Mouse (Mus musculus) gastrocnemius, postnatal 4 days (tissue): Measurements from ENCODE around the gene Bean1. TPM values are rescaled to one million over a fixed set of nuclear protein-coding genes. Genes with fewer than 3 reads are reported as not detected.

Source experiments
- DNase-seq, 2 experiments: peaks; one replicate each; pipeline ENCODE4 v3.0.0; 2021 to 2022; ENCODE audit warnings: low spot score in 2 of 2, mixed read lengths in 2 of 2
- total RNA-seq, 2 experiments: library from RNA; stranded (reverse); gene quantifications; 2 replicates each; pipeline ENCODE4 v1.2.3; 2021

Gene Bean1
- total RNA-seq, 2 experiments from 2014 or later: 1.7 to 2.5 TPM

DNA sequence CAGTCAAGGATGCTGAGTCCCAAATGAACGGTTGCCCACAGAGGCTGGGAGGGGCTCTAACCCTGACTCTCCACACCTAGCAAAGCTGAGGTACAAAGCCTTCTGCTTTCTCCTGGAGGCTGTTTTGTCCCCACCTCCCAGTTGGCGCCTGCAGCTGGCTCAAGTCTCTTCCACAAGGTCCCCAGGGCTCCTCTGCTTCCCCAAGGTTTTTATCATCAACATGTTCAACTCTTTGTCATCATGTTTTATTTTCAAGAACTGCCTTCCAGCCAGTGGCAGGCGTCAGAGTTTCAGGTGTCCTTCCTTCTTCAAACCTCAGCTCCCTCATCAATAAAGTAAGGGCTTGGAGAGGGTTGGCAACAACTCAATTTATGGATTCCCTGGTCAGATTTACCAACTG is 781 bp upstream of the Bean1 start:
- DNase-seq: no peak

DNA sequence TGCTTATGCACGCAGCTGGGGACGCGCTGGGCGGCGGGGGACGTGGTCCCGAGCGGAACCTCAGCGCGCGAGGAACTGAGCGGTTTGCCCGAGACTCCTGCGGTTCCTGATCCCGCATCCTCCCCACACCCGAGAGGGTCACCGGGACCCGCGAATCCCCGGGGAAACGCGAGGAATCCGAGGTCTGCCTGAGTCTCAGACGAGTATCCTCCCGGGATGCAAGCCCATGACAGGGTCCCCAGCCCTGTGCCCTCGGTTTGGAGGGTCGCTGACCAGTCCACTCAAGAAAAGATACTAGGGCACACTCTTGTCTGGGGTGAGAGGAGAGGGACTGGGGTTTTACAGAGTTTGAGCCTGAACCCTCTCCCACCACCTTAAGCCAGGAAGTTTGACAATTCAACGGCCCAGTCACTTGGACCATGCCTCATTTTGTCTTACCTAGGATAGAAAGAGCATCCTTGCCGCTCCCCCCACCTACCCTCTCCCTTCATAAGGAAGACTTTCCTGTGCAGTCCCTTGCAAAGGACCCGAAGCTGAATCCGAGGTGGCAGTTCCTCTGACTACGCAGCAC is 893 bp downstream of the Bean1 start:
- DNase-seq: no peak

DNA sequence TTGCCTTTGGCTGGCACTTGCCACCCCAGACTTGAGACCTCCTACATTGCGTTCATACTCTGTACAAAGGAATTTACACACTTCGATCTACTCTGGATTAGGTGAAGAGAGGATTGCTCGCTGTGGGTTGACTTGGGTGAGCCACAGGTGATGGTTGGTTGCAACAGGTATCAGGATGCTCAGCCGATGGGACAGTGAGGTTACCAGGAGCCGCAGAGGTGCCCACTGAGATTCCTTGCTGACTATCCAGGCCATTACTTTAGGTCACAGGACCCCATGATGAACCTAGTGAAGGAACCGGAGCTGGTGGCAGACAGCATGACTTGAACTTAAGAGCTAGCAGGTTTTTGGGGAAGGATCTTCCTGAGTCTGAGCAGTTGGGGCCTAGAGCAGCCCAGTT is 2.2 kb downstream of the Bean1 start:
- DNase-seq: no peak

DNA sequence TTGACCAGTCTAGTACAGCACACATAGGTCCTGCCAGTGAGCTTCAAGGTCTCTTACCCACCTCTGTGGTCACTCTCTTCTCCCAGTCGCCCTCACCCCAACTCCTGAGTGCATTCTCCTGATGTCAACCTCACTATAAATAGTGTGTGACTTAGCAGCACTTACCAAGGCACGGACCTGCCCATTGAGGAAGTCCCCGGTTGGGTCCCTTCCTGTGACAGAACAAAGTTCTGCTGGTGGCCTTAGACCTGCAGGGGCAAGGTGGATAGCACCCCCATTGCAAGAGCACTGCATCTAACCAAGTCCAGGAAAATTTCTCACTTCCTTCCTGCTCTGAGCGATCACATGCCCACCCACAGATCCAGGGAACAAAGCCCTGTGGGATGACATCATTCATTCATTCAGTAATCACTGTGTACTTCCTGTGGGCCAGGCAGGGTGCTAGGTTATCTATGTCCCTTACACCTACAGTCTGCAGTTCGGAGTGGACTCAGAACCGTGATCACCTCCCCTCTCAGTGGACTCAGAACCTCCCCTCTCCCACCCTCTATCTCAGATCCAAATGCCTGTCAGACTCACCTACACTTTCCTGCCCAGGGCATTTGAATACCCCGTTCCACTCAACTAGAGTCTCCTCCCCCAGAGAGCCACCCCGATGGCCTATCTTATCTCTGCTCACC is 5.7 kb downstream of the Bean1 start:
- DNase-seq: no peak

DNA sequence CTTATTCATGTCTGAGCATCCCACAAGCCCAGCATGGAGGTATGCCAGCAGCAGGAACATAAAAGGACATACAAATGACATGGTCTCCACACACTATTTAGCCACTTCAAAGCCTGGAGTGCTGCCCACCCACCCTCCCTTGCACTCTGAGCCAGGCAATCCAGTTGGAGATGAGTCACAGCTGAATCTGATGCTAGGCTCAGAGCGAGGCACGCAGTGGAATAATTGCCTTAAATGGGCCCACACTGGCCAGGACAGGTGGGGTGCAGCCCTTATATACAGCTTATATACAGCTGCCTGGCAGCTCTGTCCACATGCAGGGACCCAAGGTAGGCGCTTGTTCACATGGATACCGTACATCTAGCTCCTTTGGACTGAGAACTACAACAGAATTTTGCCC is 6.8 kb downstream of the Bean1 start:
- no peak for DNase-seq

DNA sequence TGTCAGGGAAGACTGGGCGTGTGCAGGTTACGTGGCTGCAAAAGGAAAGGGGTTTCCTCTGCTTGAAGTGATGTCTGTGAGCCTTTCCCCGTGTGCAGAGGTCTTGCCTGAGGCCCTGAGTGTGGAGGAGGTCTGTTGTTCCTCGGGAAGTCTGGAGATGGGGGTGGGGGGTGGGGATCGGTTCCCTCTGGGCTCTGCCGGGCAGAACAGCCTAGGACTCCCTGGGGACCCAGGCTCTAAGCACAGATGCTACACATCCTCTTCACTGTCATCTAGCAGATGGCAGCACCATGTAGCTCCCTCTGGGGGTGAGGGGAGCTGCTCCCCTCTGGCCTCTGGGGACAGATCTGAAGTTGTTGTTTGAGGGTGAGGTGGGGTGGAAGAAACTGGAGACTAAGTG is 14.7 kb downstream of the Bean1 start:
- no peak for DNase-seq

DNA sequence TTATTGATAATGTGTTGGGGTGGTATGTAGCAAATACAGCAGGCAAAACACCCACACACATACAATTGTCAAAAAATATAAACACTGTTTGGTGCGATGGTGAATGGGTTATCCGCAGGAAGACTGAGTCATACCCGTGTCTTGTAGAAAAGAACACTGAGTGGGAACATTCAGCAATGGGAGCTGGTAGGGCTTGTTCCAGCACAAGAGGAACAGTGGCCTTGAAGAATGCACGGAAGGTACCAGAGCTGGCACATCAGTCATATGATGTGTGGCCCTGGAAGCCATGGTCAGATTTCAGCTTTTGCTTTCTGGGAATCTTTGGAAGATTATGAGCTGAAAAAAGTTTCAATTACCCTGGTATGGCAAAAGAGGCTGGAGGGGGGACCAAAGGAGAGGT is 16.6 kb downstream of the Bean1 start:
- DNase-seq: no peak

DNA sequence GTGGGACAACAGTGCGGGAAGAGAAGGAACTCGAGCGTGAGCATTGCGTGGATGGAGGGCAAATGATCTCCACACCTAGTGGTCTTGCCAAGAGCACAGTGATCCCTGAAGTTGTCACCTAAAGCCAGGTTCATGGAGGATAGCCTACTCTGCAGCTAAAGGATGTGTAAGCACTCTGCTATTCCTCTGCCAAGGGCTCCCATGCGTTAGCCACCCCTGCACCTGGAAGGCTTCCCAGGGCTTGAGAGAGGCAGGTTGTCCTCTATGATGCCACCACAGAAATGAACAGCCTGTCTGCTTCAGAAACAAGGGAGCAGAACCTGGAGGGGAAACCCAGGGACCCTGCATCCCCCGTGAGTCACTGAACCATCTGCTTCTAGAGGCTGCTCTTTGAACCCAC is 17.4 kb downstream of the Bean1 start:
- DNase-seq: no peak

DNA sequence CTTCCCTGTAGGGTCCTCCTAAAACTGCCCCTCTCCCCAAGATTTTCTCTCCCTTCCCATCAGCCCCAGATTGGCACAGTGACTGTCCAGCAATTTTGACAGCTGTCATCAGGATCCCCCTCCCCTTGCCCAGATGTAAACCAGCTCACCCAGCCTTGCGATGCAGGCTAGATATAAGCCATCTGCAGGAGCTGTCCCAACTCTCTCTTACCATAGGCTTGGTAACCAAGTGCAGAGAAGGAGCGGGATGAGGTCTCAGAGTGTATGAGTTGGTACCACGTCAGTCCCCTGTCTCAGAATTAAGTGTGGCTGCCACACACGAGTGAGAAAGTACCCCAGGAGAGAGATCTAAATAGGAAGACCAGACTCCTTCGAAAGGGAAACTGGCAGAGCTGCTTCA is 18.2 kb downstream of the Bean1 start:
- DNase-seq: no peak

DNA sequence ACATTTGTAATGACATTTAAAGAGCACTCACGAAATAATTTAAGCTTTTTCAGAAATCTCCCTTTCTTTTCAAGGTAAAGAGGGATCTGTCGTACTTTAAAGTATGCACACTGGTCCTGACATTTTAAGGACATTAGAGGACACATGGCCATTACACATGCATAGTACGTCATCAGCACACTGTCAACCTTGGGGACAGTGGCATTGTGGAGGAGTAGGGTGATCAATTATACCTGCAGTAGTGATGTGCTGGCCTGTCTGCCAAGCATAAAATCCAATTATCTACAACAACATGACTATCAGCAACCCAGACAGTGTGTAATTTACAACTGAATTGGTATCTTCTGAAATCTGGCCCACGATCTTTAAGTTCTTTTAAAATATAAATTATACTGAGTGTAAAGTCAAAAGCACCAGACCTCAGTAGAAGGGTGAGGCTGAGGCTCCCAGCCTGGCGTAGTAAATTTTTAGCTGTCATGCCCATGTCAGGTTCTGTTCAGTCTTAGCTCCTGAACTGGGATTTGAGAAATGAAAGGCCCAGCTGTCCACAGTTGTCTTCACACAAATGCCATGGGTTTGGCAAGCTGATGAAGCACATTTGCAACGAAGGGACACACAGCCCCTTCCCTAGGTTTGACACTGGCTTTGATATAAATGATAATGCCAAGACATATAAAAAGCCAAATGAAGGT is 20.7 kb downstream of the Bean1 start:
- no peak for DNase-seq

DNA sequence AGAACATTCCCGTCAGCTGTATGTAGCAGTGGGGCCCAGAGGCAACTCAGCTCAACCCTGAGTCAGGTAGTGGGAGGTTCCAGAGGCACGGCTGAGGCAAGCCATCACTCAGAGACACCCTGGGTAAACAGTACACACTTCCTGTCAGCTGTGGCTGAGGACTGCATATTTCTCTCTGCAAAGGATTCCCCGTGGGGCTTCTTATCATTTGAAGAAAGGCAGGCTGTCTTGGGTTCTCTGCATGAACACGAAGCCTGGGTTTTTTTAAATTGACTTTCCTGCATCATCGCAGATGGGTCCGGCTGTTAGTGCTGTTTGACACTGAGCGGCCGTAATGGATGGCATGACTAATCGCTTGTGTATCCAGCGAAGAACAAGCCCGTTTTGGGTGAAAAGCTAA is 21.3 kb downstream of the Bean1 start:
- no peak for DNase-seq

DNA sequence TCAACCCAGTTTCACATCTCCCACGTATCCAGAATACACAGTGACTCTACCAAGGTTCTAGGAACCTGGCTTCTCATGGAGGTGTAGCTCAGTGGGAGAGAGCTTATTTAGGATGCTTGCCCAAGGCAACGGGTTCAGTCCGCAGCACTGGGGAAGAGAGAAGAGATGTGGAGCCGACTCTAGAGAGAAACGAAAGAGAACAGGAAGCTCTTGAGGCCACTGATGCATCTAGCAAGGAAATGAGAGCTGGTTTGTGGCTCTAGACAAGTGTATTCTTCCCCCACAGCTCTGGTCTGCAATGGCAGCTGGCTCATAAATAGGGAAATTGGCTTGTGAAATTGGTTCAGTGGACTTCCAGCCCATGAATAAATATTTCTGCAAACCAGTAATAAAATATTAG is 29.6 kb downstream of the Bean1 start:
- DNase-seq: no peak

DNA sequence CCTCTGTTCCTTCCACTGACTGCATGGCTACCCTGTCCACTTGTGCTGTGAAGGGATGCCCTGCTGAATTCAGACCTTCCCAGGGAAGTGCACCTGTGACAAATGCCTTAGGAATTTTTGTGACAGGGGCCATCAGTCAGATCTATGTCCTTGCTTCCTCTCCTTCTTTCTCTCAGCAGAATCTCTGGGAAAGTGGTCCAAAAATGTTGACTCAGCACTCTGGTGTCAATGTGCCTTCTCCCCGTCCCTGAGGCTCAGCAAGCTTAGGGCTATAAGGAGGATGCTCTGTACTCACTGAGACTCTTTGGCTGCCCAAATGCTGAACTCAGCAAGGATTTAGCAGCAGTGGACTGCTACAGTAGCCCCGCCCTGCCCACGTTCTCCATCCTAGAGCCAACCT is 31.4 kb downstream of the Bean1 start:
- no peak for DNase-seq

DNA sequence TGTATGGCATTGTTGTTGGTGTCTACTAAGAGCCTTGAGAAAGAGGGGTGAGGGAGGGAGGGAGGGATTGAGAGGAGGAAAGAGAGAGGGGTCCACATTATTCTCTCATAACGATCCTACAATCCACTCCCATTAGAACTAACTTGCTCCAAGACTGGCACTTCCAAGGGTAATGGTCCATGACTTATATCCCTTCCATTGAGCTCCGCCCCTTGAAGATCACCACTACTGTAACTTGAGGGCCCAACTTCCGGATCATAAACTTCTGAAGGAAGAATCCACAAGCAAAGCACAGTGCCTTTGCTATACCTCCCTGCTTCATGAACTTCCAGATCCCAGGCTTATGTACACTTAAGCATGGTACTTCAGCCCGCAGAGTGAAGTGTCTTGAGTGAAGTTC is 32.1 kb downstream of the Bean1 start:
- no peak for DNase-seq

DNA sequence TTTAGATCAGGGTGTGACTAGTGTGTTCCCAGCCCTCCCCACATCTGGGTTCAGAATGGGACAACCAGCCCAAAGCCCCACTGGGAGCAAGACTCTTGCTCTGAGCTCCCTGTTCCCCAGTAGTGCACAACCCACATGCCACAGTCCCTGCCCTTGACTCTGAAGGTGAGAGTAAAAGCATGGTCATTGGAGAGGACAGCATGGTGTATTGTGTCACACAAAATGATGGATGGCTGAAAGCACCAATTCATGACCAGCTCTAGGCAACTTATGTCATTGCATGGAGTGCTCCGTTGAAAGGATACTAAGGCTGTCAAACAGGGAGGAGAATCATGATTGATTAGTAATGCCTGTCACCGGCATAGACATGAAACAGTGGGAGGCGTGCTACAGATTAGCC is 35.0 kb downstream of the Bean1 start:
- DNase-seq: no peak

DNA sequence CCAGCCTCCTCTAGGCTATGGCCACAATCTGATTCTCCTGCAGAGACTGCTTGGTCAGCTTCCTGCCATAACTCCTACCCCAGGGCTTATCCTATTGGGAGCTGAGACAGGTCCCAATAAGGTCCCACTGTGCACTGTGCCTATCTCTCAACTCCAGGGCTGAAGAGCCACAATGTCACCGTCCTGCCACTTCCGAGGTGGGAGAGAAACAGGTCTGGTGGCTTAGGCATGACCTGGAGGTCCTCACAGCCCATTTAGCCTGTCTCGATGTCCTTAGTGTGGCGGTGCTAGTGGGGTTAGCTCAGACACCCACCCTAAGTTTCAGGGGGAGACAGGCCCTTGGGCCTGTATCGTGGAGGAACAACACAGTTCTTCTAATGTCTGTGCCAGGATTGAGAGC is 47.4 kb downstream of the Bean1 start:
- DNase-seq: no peak

DNA sequence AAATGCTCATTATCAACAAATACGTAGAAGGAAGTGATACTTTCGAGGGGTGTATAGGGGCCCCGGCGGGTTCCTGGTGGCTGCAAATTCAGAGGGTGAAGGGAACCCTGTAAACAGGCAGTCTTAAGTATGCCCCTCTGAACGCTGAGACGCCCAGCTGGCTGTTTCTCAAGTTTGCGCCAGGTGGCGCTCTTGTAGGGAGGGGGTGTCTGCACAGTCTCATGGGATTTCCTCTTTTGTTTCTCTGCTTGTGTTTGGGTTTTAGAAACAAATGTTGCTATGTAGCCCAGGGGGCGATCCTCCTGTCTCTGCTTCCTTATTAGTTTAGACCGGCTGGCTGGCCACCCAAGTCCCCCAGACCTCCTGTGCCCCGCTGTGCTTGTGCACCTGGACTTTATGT is 48.8 kb downstream of the Bean1 start:
- peak in 1 of 2 experiments; percentile 39 for DNase-seq

DNA sequence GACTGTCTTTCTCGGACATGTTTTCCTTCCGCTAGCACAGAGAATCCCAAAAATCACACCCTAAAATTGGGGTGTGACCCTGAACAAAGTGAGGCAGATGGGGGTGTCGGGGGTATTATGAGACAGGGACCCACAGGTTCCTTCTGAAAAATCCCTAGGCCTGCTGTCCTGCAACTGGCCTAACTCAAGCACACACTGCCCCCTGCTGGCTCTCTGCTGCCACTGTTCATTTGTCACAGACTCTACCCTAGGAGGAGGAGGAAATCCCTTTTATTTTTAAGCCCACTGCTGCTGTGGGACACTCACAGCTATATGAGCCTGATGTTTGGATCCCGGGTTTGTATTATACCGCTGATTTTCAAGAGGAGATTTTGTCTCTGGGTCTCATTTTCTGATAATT is 49.6 kb downstream of the Bean1 start:
- peak; percentile 65 to 72 for DNase-seq

DNA sequence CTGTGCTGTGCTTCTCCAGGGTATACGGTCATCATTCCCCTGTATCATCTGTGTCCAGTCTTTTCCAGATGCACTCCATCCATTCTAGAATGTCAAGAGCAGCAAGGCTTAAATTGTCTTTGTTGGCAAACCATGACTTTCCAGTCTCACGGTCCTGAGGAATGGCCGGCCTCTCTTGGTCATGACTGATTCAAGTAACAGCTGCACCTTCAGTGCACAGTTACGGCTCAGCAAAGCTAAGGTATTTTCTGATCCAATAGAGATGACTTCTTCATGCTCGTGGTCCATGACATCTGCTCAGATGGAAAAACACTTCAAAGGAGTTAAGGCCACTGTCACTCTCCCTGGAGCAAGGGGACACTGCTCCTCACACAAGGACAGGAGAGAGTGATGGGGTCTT is 56.8 kb downstream of the Bean1 start:
- DNase-seq: no peak

DNA sequence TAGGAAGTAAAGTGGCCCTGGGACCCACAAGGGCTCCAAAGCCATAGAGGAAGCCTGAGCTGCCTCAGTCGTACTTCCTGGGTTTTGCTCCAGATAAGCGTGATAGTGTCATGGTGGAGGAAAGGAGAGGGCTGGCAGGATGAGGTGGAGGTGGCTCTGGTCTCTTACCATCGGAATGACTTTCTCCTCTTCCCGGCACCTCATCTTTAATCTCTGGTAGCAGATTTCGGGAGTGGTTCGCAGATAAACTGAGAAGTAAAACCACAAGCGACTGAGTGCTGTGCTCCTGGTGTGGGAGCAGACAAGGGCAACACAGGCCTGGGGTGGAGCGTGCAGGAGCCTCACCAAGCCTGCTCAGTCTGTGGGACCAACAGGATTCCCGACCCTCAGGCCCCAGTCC is 60.1 kb downstream of the Bean1 start:
- no peak for DNase-seq

DNA sequence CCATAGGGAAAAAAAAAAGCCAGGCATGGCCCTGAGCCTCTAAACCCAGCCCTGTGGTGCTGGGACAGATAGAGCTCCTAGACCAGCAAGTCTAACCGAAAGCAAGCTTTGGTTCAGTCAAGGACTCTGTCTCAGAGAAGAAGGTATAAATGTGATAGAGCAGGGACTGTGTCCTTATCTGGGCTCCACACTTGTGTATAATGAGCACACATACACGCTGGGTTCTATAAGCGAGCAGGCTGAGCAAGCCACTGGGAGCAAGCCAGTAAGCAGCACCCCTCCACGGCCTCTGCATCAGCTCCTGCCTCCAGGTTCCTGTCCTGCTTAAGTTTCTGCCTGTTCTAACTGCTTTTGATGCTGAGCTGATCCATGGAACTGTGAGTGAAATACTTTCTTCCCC is 61.8 kb downstream of the Bean1 start:
- no peak for DNase-seq

DNA sequence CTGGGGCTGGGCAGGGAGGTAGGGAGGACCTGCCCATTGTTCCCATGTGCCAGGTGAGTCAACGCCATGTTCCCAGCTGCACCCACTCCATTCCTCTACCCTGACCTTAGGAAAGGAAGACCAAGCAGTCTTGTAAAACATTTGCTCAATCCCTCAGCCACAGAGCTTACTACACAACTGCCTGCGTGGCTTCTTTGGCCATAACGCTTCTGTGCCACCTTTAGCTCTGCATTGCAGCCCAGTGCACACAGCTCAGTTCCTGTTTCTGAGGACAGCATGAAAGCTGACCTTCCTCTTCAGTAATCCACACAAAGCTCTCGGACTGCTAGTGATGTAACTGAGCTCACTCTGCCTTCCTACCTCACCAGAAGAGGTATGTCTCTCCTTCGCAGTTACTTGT is 62.7 kb downstream of the Bean1 start:
- no peak for DNase-seq

DNA sequence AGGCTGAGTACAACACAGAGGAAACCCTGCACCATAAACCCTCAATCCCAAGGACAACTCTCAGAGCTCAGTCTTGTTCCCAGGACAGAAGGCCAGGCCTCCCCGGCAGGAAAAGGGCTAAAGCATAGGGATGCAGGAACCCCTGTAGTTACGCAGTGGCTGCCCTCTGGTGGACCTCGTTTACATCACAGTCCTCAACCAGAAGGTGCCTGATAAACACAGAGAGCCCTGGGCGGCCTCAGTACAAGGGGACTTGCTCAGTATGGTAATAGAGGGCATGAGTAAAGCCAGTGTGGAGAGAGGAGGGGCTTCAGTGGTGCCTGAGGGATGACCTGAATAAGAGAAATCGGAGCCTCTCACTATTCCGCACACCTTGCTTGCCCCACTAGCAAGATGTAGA is 64.3 kb downstream of the Bean1 start:
- DNase-seq: no peak
